Mouse (Mus musculus): Measurements from ENCODE around the gene Hdgf. TPM values are rescaled to one million over a fixed set of nuclear protein-coding genes. Genes with fewer than 3 reads are reported as not detected.
"Not testable (repeated sequence)": the region's sequence is repeated elsewhere in the genome, so short reads cannot be mapped to it uniquely, and the experiment has no call there.

The Hdgf gene
- polyA plus RNA-seq (2017; shearing (Covaris generic)) = 10 to 100 TPM; 45.5 to 51.5 TPM

GRCm38 (mm10) chr3:87905880-87906485, at the start of gene Hdgf:
Gene Hdgf, plus strand, starts transcription at chr3:87906321.
- peak; percentile 94 for ATAC-seq

- ATAC-seq = no peak
Observed at GRCm38 (mm10) chr3:87857666-87858065, 48.5 kb upstream of the Hdgf start.

GRCm38 (mm10) chr3:87859813-87860212, 46.3 kb upstream of the Hdgf start:
- ATAC-seq = peak; percentile 78

- not testable (repeated sequence) for ATAC-seq
Observed at GRCm38 (mm10) chr3:87864111-87864510, 42.0 kb upstream of the Hdgf start.

- no peak for ATAC-seq
Observed at GRCm38 (mm10) chr3:87877730-87878129, 28.4 kb upstream of the Hdgf start.

GRCm38 (mm10) chr3:87884291-87884690, 21.8 kb upstream of the Hdgf start:
- no peak for ATAC-seq

- no peak for ATAC-seq
Observed at GRCm38 (mm10) chr3:87884708-87885251, 21.3 kb upstream of the Hdgf start.

- ATAC-seq = peak; percentile 90
Observed at GRCm38 (mm10) chr3:87885281-87886003, 20.7 kb upstream of the Hdgf start, which contains the start of gene Prcc. Gene Prcc, minus strand, starts transcription at chr3:87885608.

- ATAC-seq = no peak
Observed at GRCm38 (mm10) chr3:87886004-87886365, 20.1 kb upstream of the Hdgf start.

GRCm38 (mm10) chr3:87886416-87886815, 19.7 kb upstream of the Hdgf start:
- ATAC-seq = no peak

- not testable (repeated sequence) for ATAC-seq
Observed at GRCm38 (mm10) chr3:87887400-87887799, 18.7 kb upstream of the Hdgf start.

GRCm38 (mm10) chr3:87891481-87891880, 14.6 kb upstream of the Hdgf start:
- no peak for ATAC-seq

GRCm38 (mm10) chr3:87893367-87893905, 12.7 kb upstream of the Hdgf start:
- no peak for ATAC-seq

GRCm38 (mm10) chr3:87899266-87899665, 6.9 kb upstream of the Hdgf start:
- no peak for ATAC-seq

- no peak for ATAC-seq
Observed at GRCm38 (mm10) chr3:87899776-87900175, 6.3 kb upstream of the Hdgf start.

GRCm38 (mm10) chr3:87901036-87901624, 5.0 kb upstream of the Hdgf start:
- ATAC-seq = no peak

GRCm38 (mm10) chr3:87901959-87902358, 4.2 kb upstream of the Hdgf start:
- not testable (repeated sequence) for ATAC-seq

- no peak for ATAC-seq
Observed at GRCm38 (mm10) chr3:87903821-87904220, 2.3 kb upstream of the Hdgf start.

- ATAC-seq = peak; percentile 15
Observed at GRCm38 (mm10) chr3:87906601-87906980, 470 bp downstream of the Hdgf start.

GRCm38 (mm10) chr3:87906981-87907857, 1.1 kb downstream of the Hdgf start:
- ATAC-seq = no peak

- ATAC-seq = no peak
Observed at GRCm38 (mm10) chr3:87907906-87908305, 1.8 kb downstream of the Hdgf start.

GRCm38 (mm10) chr3:87909381-87909780, 3.3 kb downstream of the Hdgf start:
- ATAC-seq = no peak

All from activated CD4-positive, CD25-positive, alpha-beta regulatory T cell, adult 4 months (primary cell).